Mouse (Mus musculus) MEL (cell line): ENCODE data around the gene Hexim1. TPM values are rescaled to one million over a fixed set of nuclear protein-coding genes. Genes with fewer than 3 reads are reported as not detected.
A peak's percentile ranks its signal among the peaks of the same experiment; 100 is the strongest.

Experiments
- DNase-seq: peaks from one replicate; pipeline ENCODE4 v3.0.0; 2011; ENCODE audit warnings: low read depth, low spot score
- H3K27ac ChIP-seq: 2 replicates; pipeline ENCODE4 v1.5.1; 2012; ENCODE audit warnings: low read depth, mild to moderate bottlenecking, control low read depth, low read length, moderate library complexity; ENCODE audit not compliant: control insufficient read depth
- H3K27me3 ChIP-seq, 2 experiments: fragments of 150-350 bp in 1 of 2; sonication (generic) in 1 of 2; 2 replicates each; pipeline ENCODE4 v1.6.1; 2012; ENCODE audit warnings: low read length in 2 of 2, mild to moderate bottlenecking in 2 of 2, improper control_type of control experiment in 1 of 2, moderate library complexity in 1 of 2; ENCODE audit not compliant: insufficient read depth in 2 of 2, control insufficient read depth in 1 of 2
- H3K36me3 ChIP-seq, 2 experiments: 2 replicates each; pipeline ENCODE4 v1.6.1; 2012 to 2014; ENCODE audit warnings: low read length in 2 of 2, improper control_type of control experiment in 1 of 2, inconsistent platforms in 1 of 2, mild to moderate bottlenecking in 1 of 2; ENCODE audit not compliant: insufficient read depth in 2 of 2, control insufficient read depth in 1 of 2
- H3K4me1 ChIP-seq, 2 experiments: fragments of 150-350 bp in 1 of 2; sonication (generic) in 1 of 2; 2 replicates each; pipeline ENCODE4 v1.6.1; 2012; ENCODE audit warnings: low read length in 2 of 2, improper control_type of control experiment in 1 of 2, mild to moderate bottlenecking in 1 of 2; ENCODE audit not compliant: insufficient read depth in 2 of 2, control insufficient read depth in 1 of 2
- H3K4me3 ChIP-seq, 2 experiments: fragments of 150-350 bp in 1 of 2; sonication (generic) in 1 of 2; 2 replicates each; pipeline ENCODE4 v1.5.1; 2012; ENCODE audit warnings: low read depth in 2 of 2, low read length in 2 of 2, mild to moderate bottlenecking in 2 of 2, moderate library complexity in 2 of 2, control low read depth in 1 of 2, improper control_type of control experiment in 1 of 2; ENCODE audit not compliant: control insufficient read depth in 1 of 2, insufficient read depth in 1 of 2
- H3K79me2 ChIP-seq: 2 replicates; pipeline ENCODE4 v1.6.1; 2012; ENCODE audit warnings: mild to moderate bottlenecking, low read length, moderate library complexity; ENCODE audit not compliant: control insufficient read depth, poor library complexity, insufficient read depth
- H3K9ac ChIP-seq: 2 replicates; pipeline ENCODE4 v1.6.1; 2012; ENCODE audit warnings: low read depth, mild to moderate bottlenecking, control low read depth, low read length, moderate library complexity; ENCODE audit not compliant: control insufficient read depth, poor library complexity, severe bottlenecking
- H3K9me3 ChIP-seq: fragments of 150-350 bp; sonication (generic); replicated peaks from 2 replicates; pipeline ENCODE4 v1.6.1; 2012; ENCODE audit warnings: mild to moderate bottlenecking, low read length, improper control_type of control experiment, moderate library complexity; ENCODE audit not compliant: insufficient read depth
- BHLHE40 ChIP-seq: IDR thresholded peaks from 2 replicates; pipeline ENCODE4 v1.6.1; 2012; ENCODE audit warnings: low read depth, mild to moderate bottlenecking, inconsistent platforms, low read length, improper control_type of control experiment, borderline replicate concordance
- CHD1 ChIP-seq: IDR thresholded peaks from 2 replicates; pipeline ENCODE4 v1.6.1; 2012; ENCODE audit warnings: low read depth, mild to moderate bottlenecking, inconsistent platforms, low read length, improper control_type of control experiment
- E2F4 ChIP-seq: IDR thresholded peaks from 2 replicates; pipeline ENCODE4 v1.6.1; 2011; ENCODE audit warnings: low read depth, low read length, improper control_type of control experiment, borderline replicate concordance
- ETS1 ChIP-seq: IDR thresholded peaks from 2 replicates; pipeline ENCODE4 v1.6.1; 2012; ENCODE audit warnings: low read depth, mild to moderate bottlenecking, inconsistent platforms, low read length, improper control_type of control experiment, moderate library complexity
- GABPA ChIP-seq: IDR thresholded peaks from 2 replicates; pipeline ENCODE4 v1.6.1; 2012; ENCODE audit warnings: low read depth, mild to moderate bottlenecking, inconsistent platforms, low read length, improper control_type of control experiment, moderate library complexity
- GATA1 ChIP-seq: IDR thresholded peaks from 2 replicates; pipeline ENCODE4 v1.6.1; 2011; ENCODE audit warnings: low read depth, low read length, improper control_type of control experiment
- HCFC1 ChIP-seq: IDR thresholded peaks from 2 replicates; pipeline ENCODE4 v1.6.1; 2012; ENCODE audit warnings: low read depth, mild to moderate bottlenecking, inconsistent platforms, low read length, improper control_type of control experiment, moderate library complexity
- JUND ChIP-seq: IDR thresholded peaks from 2 replicates; pipeline ENCODE4 v1.6.1; 2011; ENCODE audit warnings: low read depth, mild to moderate bottlenecking, improper control_type of control experiment, low read length
- KAT2A ChIP-seq: conservative IDR thresholded peaks from 2 replicates; pipeline ENCODE4 v1.6.1; 2012; ENCODE audit warnings: low read depth, low read length, improper control_type of control experiment, inconsistent platforms
- MAFK ChIP-seq: IDR thresholded peaks from 2 replicates; pipeline ENCODE4 v1.6.1; 2011; ENCODE audit warnings: low read depth, mild to moderate bottlenecking, low read length, improper control_type of control experiment, borderline replicate concordance
- MEF2A ChIP-seq: IDR thresholded peaks from 2 replicates; pipeline ENCODE4 v1.6.1; 2014; ENCODE audit warnings: low read depth, mild to moderate bottlenecking, inconsistent platforms, low read length, improper control_type of control experiment; ENCODE audit not compliant: poor library complexity, insufficient replicate concordance, severe bottlenecking; ENCODE audit errors: extremely low read depth
- MXI1 ChIP-seq: IDR thresholded peaks from 2 replicates; pipeline ENCODE4 v1.6.1; 2011; ENCODE audit warnings: mild to moderate bottlenecking, low read depth, low read length, improper control_type of control experiment
- MYB ChIP-seq: IDR thresholded peaks from 2 replicates; pipeline ENCODE4 v1.6.1; 2011; ENCODE audit warnings: mild to moderate bottlenecking, low read depth, low read length, improper control_type of control experiment
- NRF1 ChIP-seq: IDR thresholded peaks from 2 replicates; pipeline ENCODE4 v1.6.1; 2014; ENCODE audit warnings: low read depth, mild to moderate bottlenecking, inconsistent platforms, low read length, improper control_type of control experiment, moderate library complexity; ENCODE audit not compliant: poor library complexity, insufficient read depth, severe bottlenecking
- POLR2A ChIP-seq, 2 experiments: IDR thresholded peaks; 2 replicates each; pipeline ENCODE4 v1.6.1; 2011 to 2012; ENCODE audit warnings: low read length in 2 of 2, mild to moderate bottlenecking in 2 of 2, control low read depth in 1 of 2, improper control_type of control experiment in 1 of 2, low read depth in 1 of 2, moderate library complexity in 1 of 2; ENCODE audit not compliant: control insufficient read depth in 1 of 2, insufficient read depth in 1 of 2, poor library complexity in 1 of 2
- POLR2AphosphoS5 ChIP-seq: IDR thresholded peaks from 2 replicates; pipeline ENCODE4 v1.6.1; 2012; ENCODE audit warnings: low read depth, borderline replicate concordance, mild to moderate bottlenecking, inconsistent platforms, low read length, moderate library complexity, mixed read lengths
- RAD21 ChIP-seq: IDR thresholded peaks from 2 replicates; pipeline ENCODE4 v1.6.1; 2011; ENCODE audit warnings: mild to moderate bottlenecking, low read depth, low read length, improper control_type of control experiment
- SIN3A ChIP-seq: IDR thresholded peaks from 2 replicates; pipeline ENCODE4 v1.6.1; 2012; ENCODE audit warnings: low read length, improper control_type of control experiment, inconsistent platforms
- SMC3 ChIP-seq: IDR thresholded peaks from 2 replicates; pipeline ENCODE4 v1.6.1; 2011; ENCODE audit warnings: low read depth, low read length, improper control_type of control experiment
- TAL1 ChIP-seq: IDR thresholded peaks from 2 replicates; pipeline ENCODE4 v1.6.1; 2012; ENCODE audit warnings: mild to moderate bottlenecking, inconsistent platforms, low read length, moderate library complexity, mixed read lengths
- TBP ChIP-seq: IDR thresholded peaks from 2 replicates; pipeline ENCODE4 v1.8.0; 2011; ENCODE audit warnings: low read depth, low read length, improper control_type of control experiment
- TCF12 ChIP-seq: IDR thresholded peaks from 2 replicates; pipeline ENCODE4 v1.6.1; 2014; ENCODE audit warnings: low read depth, mild to moderate bottlenecking, inconsistent platforms, low read length, improper control_type of control experiment, moderate library complexity
- UBTF ChIP-seq: IDR thresholded peaks from 2 replicates; pipeline ENCODE4 v1.6.1; 2012; ENCODE audit warnings: low read depth, mild to moderate bottlenecking, inconsistent platforms, low read length, improper control_type of control experiment, moderate library complexity, borderline replicate concordance; ENCODE audit not compliant: insufficient read depth
- USF1 ChIP-seq: IDR thresholded peaks from 2 replicates; pipeline ENCODE4 v1.6.1; 2014; ENCODE audit warnings: low read depth, mild to moderate bottlenecking, inconsistent platforms, low read length, improper control_type of control experiment, moderate library complexity
- USF2 ChIP-seq, 2 experiments: IDR thresholded peaks; 2 replicates each; pipeline ENCODE4 v1.6.1; 2011 to 2012; ENCODE audit warnings: improper control_type of control experiment in 2 of 2, low read length in 2 of 2, borderline replicate concordance in 1 of 2, inconsistent platforms in 1 of 2, low read depth in 1 of 2, mild to moderate bottlenecking in 1 of 2; ENCODE audit not compliant: insufficient read depth in 1 of 2
- ZC3H11A ChIP-seq: IDR thresholded peaks from 2 replicates; pipeline ENCODE4 v1.6.1; 2012; ENCODE audit warnings: low read depth, mild to moderate bottlenecking, inconsistent platforms, low read length, improper control_type of control experiment
- ZKSCAN1 ChIP-seq: IDR thresholded peaks from 2 replicates; pipeline ENCODE4 v1.6.1; 2012; ENCODE audit warnings: low read depth, mild to moderate bottlenecking, inconsistent platforms, low read length, improper control_type of control experiment, moderate library complexity
- ZMIZ1 ChIP-seq: IDR thresholded peaks from 2 replicates; pipeline ENCODE4 v1.6.1; 2012; ENCODE audit warnings: low read depth, mild to moderate bottlenecking, inconsistent platforms, low read length, improper control_type of control experiment, moderate library complexity
- ZNF384 ChIP-seq: IDR thresholded peaks from 2 replicates; pipeline ENCODE4 v1.6.1; 2012; ENCODE audit warnings: low read depth, mild to moderate bottlenecking, inconsistent platforms, low read length, improper control_type of control experiment
- polyA plus RNA-seq, 2 experiments: library from polyadenylated mRNA; stranded (reverse) in 1 of 2; unstranded in 1 of 2; fragments of >175 nt in 1 of 2; fragments of >200 nt in 1 of 2; gene quantifications; 2 replicates each; pipeline versions ENCODE4 v1.2.1 to v1.2.4; 2012; ENCODE audit warnings: low replicate concordance in 2 of 2, low read depth in 1 of 2; ENCODE audit not compliant: insufficient read length in 2 of 2, insufficient read depth in 1 of 2, missing spikeins in 1 of 2
- total RNA-seq: library from RNA; depleted of rRNA; stranded (reverse); fragments of 300-350 nt; gene quantifications from 2 replicates; pipeline ENCODE4 v1.2.3, GENCODE M21; 2012

Gene Hexim1
- total and polyA plus RNA-seq, 3 experiments, result 17.3 to 25.4 TPM; not detected in 1

GRCm38 (mm10) chr11:103114270-103114943 is 1.6 kb upstream of the Hexim1 start (continued):
- peak; percentile 34 to 41; a peak in 2 of 4 replicates for TF ChIP-seq POLR2A (IDR thresholded peaks at IDR 0.05; ENCODE audit: control insufficient read depth in 1 of 2, insufficient read depth in 1 of 2, low read depth in 1 of 2, low read length in 2 of 2, poor library complexity in 1 of 2)
- TF ChIP-seq ZNF384, result peak; percentile 75
- TF ChIP-seq TCF12, result peak; percentile 52; the same call in 1 of the 2 replicates
- no peak; a peak in 1 of 4 replicates for TF ChIP-seq USF2 (IDR thresholded peaks at IDR 0.05; ENCODE audit: borderline replicate concordance in 1 of 2, insufficient read depth in 1 of 2, low read depth in 1 of 2, low read length in 2 of 2)
- no peak for TF ChIP-seq UBTF
- TF ChIP-seq ETS1, result peak; percentile 89
- TF ChIP-seq POLR2AphosphoS5, result no peak
- TF ChIP-seq HCFC1, result peak; percentile 62; the same call in 1 of the 2 replicates
- TF ChIP-seq SMC3, result no peak
- TF ChIP-seq, all 39 proteins: peak for 21

DNA sequence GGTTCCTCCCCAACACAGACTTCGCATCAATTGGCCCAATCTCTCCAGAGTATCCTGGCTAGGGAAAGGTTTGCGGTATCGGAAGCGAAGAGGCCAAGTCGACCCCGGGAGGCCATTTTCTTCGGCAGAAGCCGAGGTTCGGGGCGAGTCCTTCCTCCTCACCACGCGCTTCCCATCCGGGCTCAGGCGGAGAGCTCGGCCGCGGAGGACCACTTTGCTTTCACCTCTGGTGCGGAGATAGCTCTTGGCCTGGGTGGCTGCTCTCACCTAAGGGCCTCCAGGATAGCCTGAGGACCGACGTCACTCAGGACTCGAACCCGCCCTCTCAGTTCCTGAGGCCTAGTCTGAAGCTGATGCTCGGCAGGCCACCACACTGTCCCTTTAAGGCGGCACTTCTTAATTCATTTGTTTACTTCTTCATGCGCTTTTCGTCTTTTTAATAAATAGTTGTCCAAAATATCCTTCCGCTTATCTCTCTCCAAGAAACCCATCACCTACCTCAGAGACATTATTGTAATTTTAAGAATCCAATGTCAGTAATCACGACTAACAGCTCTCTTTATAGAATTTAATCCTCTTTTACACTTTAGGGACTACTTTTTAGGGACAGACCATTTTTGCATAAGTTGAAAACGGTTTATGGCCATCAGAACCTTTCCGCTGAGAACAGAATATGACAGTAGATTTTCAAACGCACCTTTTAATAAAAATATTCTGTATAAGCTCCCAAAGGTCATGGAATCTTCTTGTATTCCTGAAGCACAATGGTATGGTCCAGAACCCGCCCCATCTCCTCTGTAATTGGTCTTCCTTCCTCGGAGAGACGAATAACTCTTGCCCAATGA is 646 bp upstream of the Hexim1 start:
- H3K9ac ChIP-seq, result peak overlapping the region; percentile 96
- H3K4me3 ChIP-seq, result peak overlapping the region; percentile 61 to 85
- H3K9me3 ChIP-seq, result no peaks in the 10 kb centered on the region
- peaks cover 29% of the 10 kb centered on the region for H3K79me2 ChIP-seq
- peak overlapping the region; percentile 95 for H3K27ac ChIP-seq
- no peaks in the 10 kb centered on the region for H3K27me3 ChIP-seq
- peaks cover 7 to 8% of the 10 kb centered on the region in 2 experiments; a peak in 3 of 4 replicates for H3K4me1 ChIP-seq
- peaks cover 0 to 16% of the 10 kb centered on the region in 2 experiments; a peak in 2 of 4 replicates for H3K36me3 ChIP-seq
- peak; percentile 97 for DNase-seq
- peak; percentile 65 for TF ChIP-seq MXI1
- no peak for TF ChIP-seq MYB
- no peak; the same call in 1 of the 2 replicates for TF ChIP-seq E2F4
- TF ChIP-seq ZKSCAN1, result no peak; the same call in 1 of the 2 replicates
- no peak for TF ChIP-seq UBTF
- TF ChIP-seq GATA1, result 0 out of 2 replicates have a peak, but pooled peaks have one; percentile 34
- no peak for TF ChIP-seq TAL1
- TF ChIP-seq POLR2AphosphoS5, result no peak
- no peak; the same call in 1 of the 2 replicates for TF ChIP-seq ZMIZ1
- no peak for TF ChIP-seq USF2 (IDR thresholded peaks at IDR 0.05; ENCODE audit: borderline replicate concordance in 1 of 2, insufficient read depth in 1 of 2, low read depth in 1 of 2, low read length in 2 of 2)
- TF ChIP-seq TCF12, result peak; percentile 51
- peak; percentile 97 for TF ChIP-seq SIN3A
- no peak for TF ChIP-seq GABPA
- no peak for TF ChIP-seq RAD21
- TF ChIP-seq MAFK, result no peak; the same call in 1 of the 2 replicates
- peak; percentile 97 for TF ChIP-seq KAT2A
- TF ChIP-seq JUND, result no peak
- TF ChIP-seq USF1, result peak; percentile 47; the same call in 1 of the 2 replicates
- TF ChIP-seq NRF1, result no peak
- peak; percentile 51; the same call in 1 of the 2 replicates for TF ChIP-seq BHLHE40
- peak; percentile 89 for TF ChIP-seq TBP
- no peak for TF ChIP-seq MEF2A
- TF ChIP-seq ZNF384, result peak; percentile 71
- peak; percentile 80 for TF ChIP-seq HCFC1
- peak; percentile 100 for TF ChIP-seq CHD1
- no peak for TF ChIP-seq ZC3H11A
